In the genomic region with DNA sequence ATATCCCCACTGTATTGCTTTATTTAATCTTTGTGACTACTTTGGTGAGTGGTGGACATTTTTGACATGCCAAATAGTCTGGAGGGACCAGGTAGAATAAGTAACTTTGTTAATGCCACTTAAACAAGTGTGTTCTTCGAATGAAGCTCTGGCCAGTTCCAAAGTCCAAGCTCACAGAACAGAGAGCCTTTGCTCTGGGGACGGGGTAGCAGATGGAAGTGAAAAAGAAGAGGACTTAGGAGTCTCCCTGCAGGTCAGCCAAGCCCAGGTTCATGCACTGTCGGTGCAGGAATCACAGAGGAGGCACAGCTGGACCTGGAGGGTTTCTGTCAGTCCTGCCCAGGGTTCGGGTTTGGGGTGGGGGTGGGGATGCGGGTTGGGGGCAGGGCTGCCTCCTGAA, we compare ENCODE assay signal across 20 mouse cellular contexts. TPM values are rescaled to one million over a fixed set of nuclear protein-coding genes. Genes with fewer than 3 reads are reported as not detected.
DNase-seq lines count a peak whose midpoint lies in the region; ATAC-seq lines count a peak whose summit lies in the region.
"Had no signal": no experiment of that assay in that cellular context is flagged by ENCODE, and none has a peak within 500 bp of the region (broad histone marks: within the 10 kb centered on the region; RNA-seq: fewer than 3 reads in every experiment).

No protein-coding gene starts in this region.

- ATAC-seq in kidney, embryonic 16.5 days (ENCODE audit: low FRiP score, low TSS enrichment): no peak
- ATAC-seq in midbrain, embryonic 15.5 days (replicated peaks): no peak
- ATAC-seq in midbrain, embryonic 16.5 days: no peak
- ATAC-seq in forebrain, embryonic 16.5 days: no peak
- ATAC-seq: forebrain, embryonic 13.5 days; hindbrain, embryonic 16.5 days had no signal

- no peak overlapping the region for H3K4me2 ChIP-seq in kidney, embryonic 16.5 days (replicated peaks; ENCODE audit: low read depth, low read length)
- no peak overlapping the region for H3K4me2 ChIP-seq in midbrain, embryonic 15.5 days
- no peak overlapping the region for H3K4me2 ChIP-seq in midbrain, embryonic 16.5 days (ENCODE audit: low read length)
- no peak overlapping the region for H3K4me2 ChIP-seq in forebrain, embryonic 16.5 days (ENCODE audit: low read length)
- H3K4me2 ChIP-seq: heart, embryonic 11.5 days; heart, embryonic 15.5 days had no signal

- H3K4me3 ChIP-seq in kidney, embryonic 16.5 days (ENCODE audit: low read length): no peak overlapping the region
- H3K4me3 ChIP-seq in midbrain, embryonic 15.5 days: no peak overlapping the region
- no peak overlapping the region for H3K4me3 ChIP-seq in midbrain, embryonic 16.5 days (ENCODE audit: low read depth, low read length)
- H3K4me3 ChIP-seq in forebrain, embryonic 16.5 days (replicated peaks; ENCODE audit: low read length): no peak overlapping the region
- H3K4me3 ChIP-seq: embryonic facial prominence, embryonic 10.5 days; forebrain, embryonic 13.5 days; gastrocnemius, adult 2 months; heart, embryonic 15.5 days had no signal

- H3K27ac ChIP-seq in kidney, embryonic 16.5 days (ENCODE audit: low read length): no peak overlapping the region
- H3K27ac ChIP-seq in midbrain, embryonic 15.5 days: peak overlapping the region; percentile 93; the same call in 1 of the 2 replicates
- H3K27ac ChIP-seq in midbrain, embryonic 16.5 days (ENCODE audit: low read length): no peak overlapping the region
- H3K27ac ChIP-seq in forebrain, embryonic 16.5 days (ENCODE audit: low read length): no peak overlapping the region
- H3K27ac ChIP-seq: embryonic facial prominence, embryonic 10.5 days; forebrain, embryonic 13.5 days; gastrocnemius, adult 2 months; heart, embryonic 15.5 days had no signal

- peaks cover 12% of the 10 kb centered on the region; the same call in 1 of the 2 replicates for H3K4me1 ChIP-seq in kidney, embryonic 16.5 days (ENCODE audit: insufficient read depth, low read length)
- peaks cover 26% of the 10 kb centered on the region for H3K4me1 ChIP-seq in midbrain, embryonic 15.5 days
- H3K4me1 ChIP-seq in midbrain, embryonic 16.5 days (ENCODE audit: control insufficient read depth, insufficient read depth, low read length): peaks cover 19% of the 10 kb centered on the region
- H3K4me1 ChIP-seq in forebrain, embryonic 16.5 days (replicated peaks; ENCODE audit: control insufficient read depth, insufficient read depth, low read length): peaks cover 12% of the 10 kb centered on the region

- WGBS in kidney, embryonic 16.5 days: 55% methylated on average over 5 of the region's 5 CpGs
- 45% methylated on average over 5 of the region's 5 CpGs for WGBS in midbrain, embryonic 15.5 days
- WGBS in midbrain, embryonic 16.5 days: 37% methylated on average over 5 of the region's 5 CpGs
- 37% methylated on average over 5 of the region's 5 CpGs for WGBS in forebrain, embryonic 16.5 days

- no peak overlapping the region for H3K9ac ChIP-seq in kidney, embryonic 16.5 days (replicated peaks; ENCODE audit: low read length)
- no peak overlapping the region for H3K9ac ChIP-seq in midbrain, embryonic 15.5 days
- no peak overlapping the region for H3K9ac ChIP-seq in midbrain, embryonic 16.5 days (ENCODE audit: low read depth, low read length)
- no peak overlapping the region for H3K9ac ChIP-seq in forebrain, embryonic 16.5 days (replicated peaks; ENCODE audit: low read depth, low read length)
- H3K9ac ChIP-seq: forebrain, embryonic 13.5 days; heart, embryonic 15.5 days had no signal

- no peaks in the 10 kb centered on the region for H3K9me3 ChIP-seq in kidney, embryonic 16.5 days (ENCODE audit: low read length)
- no peaks in the 10 kb centered on the region for H3K9me3 ChIP-seq in midbrain, embryonic 15.5 days
- no peaks in the 10 kb centered on the region for H3K9me3 ChIP-seq in midbrain, embryonic 16.5 days (replicated peaks; ENCODE audit: control insufficient read depth, low read length, poor library complexity, severe bottlenecking)
- H3K9me3 ChIP-seq in forebrain, embryonic 16.5 days (ENCODE audit: control insufficient read depth, low read length): no peaks in the 10 kb centered on the region
- H3K9me3 ChIP-seq: embryonic facial prominence, embryonic 10.5 days; forebrain, embryonic 13.5 days; heart, embryonic 15.5 days had no signal

- peaks cover 53% of the 10 kb centered on the region for H3K27me3 ChIP-seq in kidney, embryonic 16.5 days (ENCODE audit: insufficient read depth, low read length)
- 0 out of 2 replicates have a peak, but pooled peaks cover 3% of the 10 kb centered on the region for H3K27me3 ChIP-seq in midbrain, embryonic 15.5 days (replicated peaks)
- no peaks in the 10 kb centered on the region for H3K27me3 ChIP-seq in midbrain, embryonic 16.5 days (ENCODE audit: control insufficient read depth, insufficient read depth, low read depth, low read length)
- peaks cover 22% of the 10 kb centered on the region for H3K27me3 ChIP-seq in forebrain, embryonic 16.5 days (replicated peaks; ENCODE audit: control insufficient read depth, insufficient read depth, low read length)

- DNase-seq in kidney, adult 11 months: peak; percentile 53
- peak; percentile 16 for DNase-seq in kidney, postnatal 10 days
- DNase-seq in kidney, postnatal 36 days: peak; percentile 50 to 58
- DNase-seq: adrenal gland, adult 8-10 months; adrenal gland, postnatal 36 days; cerebellum, adult 2 months; cerebellum, postnatal 10 days; gastrocnemius, adult 2 months; gastrocnemius, postnatal 25 days; heart, adult 18-20 months; heart, postnatal 14 days had no signal

- H3K36me3 ChIP-seq in kidney, embryonic 16.5 days (ENCODE audit: insufficient read depth, low read length): no peaks in the 10 kb centered on the region
- H3K36me3 ChIP-seq in midbrain, embryonic 15.5 days (replicated peaks): no peaks in the 10 kb centered on the region
- H3K36me3 ChIP-seq in midbrain, embryonic 16.5 days (ENCODE audit: control insufficient read depth, insufficient read depth, low read length): no peaks in the 10 kb centered on the region
- H3K36me3 ChIP-seq in forebrain, embryonic 16.5 days (ENCODE audit: control insufficient read depth, insufficient read depth): no peaks in the 10 kb centered on the region
- H3K36me3 ChIP-seq: embryonic facial prominence, embryonic 10.5 days; heart, embryonic 15.5 days had no signal

RNA-seq across cellular contexts. Expression of a gene that starts 1.1 kb away (rescaled TPM):
- polyA plus RNA-seq in kidney, embryonic 16.5 days (2015; fragmentation: Nextera tagmentation; extraction: Ambion mirVana): 0.89 and 0.90 TPM in 2 replicates
- 178 and 184 TPM in 2 replicates for polyA plus RNA-seq in midbrain, embryonic 15.5 days (2015; fragmentation: Nextera tagmentation; extraction: Ambion mirVana)
- 179 and 194 TPM in 2 replicates for polyA plus RNA-seq in midbrain, embryonic 16.5 days (2015; fragmentation: Nextera tagmentation; extraction: Ambion mirVana)
- 68.5 and 103 TPM in 2 replicates for polyA plus RNA-seq in forebrain, embryonic 16.5 days (2015; fragmentation: Nextera tagmentation; extraction: Ambion mirVana)

Comparison
In these comparisons a context has a peak if more than half of its experiments do, and no peak if none do; other contexts are left out.
1. RNA of a gene that starts 1.1 kb away (polyA plus RNA-seq): 179 to 194 TPM in midbrain, embryonic 16.5 days, 178 to 184 TPM in midbrain, embryonic 15.5 days and 68.5 to 103 TPM in forebrain, embryonic 16.5 days; 0.89 to 0.90 TPM in kidney, embryonic 16.5 days; every median in the first group is over 10 times any median in the second.
2. Peak in every context shown above with its lines, with median percentiles within 50 percentile points of each other: DNase-seq.